Mouse (Mus musculus): ENCODE measurements around the gene Sorcs3. TPM values are rescaled to one million over a fixed set of nuclear protein-coding genes. Genes with fewer than 3 reads are reported as not detected.

Gene Sorcs3
- polyA plus RNA-seq, 1 experiment from 2014 or later, result 0.21 TPM

DNA sequence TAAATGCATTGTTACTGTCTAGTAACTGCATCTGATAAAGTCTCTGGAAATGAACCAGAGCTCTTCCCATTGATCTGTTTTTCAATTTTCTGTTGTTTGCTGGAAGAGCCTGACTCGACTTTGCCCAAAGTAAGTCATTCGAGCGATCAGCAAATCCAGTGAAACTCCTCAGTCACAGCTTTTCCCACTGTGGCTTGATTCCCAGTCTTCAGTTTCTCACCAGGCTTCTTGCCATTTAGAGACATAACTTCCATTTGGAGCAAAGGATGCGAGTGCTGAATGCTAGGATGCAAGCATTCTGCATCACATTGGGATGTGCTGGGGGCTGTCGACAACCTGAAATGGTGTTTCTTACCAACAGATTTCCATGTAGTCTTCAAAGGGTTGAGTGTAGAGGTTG, 521.8 kb downstream of the Sorcs3 start:
- Histone ChIP-seq H3K9ac (no peak overlapping the region), H3K36me3 (no peaks in the 10 kb centered on the region), H3K27ac (no peak overlapping the region), H3K4me2 (no peak overlapping the region), H3K27me3 (no peaks in the 10 kb centered on the region), H3K9me3 (replicated peaks) (no peaks in the 10 kb centered on the region), H3K4me1 (replicated peaks) (no peaks in the 10 kb centered on the region), H3K4me3 (no peak overlapping the region)
- ATAC-seq (replicated peaks; ENCODE audit: insufficient number of reproducible peaks, insufficient read depth, low FRiP score, low read depth), result no peak
- WGBS, result 87% methylated on average over 5 of the region's 5 CpGs

- ATAC-seq (replicated peaks; ENCODE audit: insufficient number of reproducible peaks, insufficient read depth, low FRiP score, low read depth), result no peak
- no peaks in the 10 kb centered on the region for H3K9me3 ChIP-seq (replicated peaks)
- no peaks in the 10 kb centered on the region for H3K4me1 ChIP-seq (replicated peaks)
- H3K27me3 ChIP-seq, result no peaks in the 10 kb centered on the region
- H3K4me3 ChIP-seq, result no peak overlapping the region
- no peak overlapping the region for H3K4me2 ChIP-seq
- H3K9ac ChIP-seq, result no peak overlapping the region
- no peak overlapping the region for H3K27ac ChIP-seq
- H3K36me3 ChIP-seq, result no peaks in the 10 kb centered on the region
- WGBS, result 89% methylated on average over 10 of the region's 10 CpGs
Observed at GRCm38 (mm10) chr19:48731731-48732130, 525.9 kb downstream of the Sorcs3 start.

DNA sequence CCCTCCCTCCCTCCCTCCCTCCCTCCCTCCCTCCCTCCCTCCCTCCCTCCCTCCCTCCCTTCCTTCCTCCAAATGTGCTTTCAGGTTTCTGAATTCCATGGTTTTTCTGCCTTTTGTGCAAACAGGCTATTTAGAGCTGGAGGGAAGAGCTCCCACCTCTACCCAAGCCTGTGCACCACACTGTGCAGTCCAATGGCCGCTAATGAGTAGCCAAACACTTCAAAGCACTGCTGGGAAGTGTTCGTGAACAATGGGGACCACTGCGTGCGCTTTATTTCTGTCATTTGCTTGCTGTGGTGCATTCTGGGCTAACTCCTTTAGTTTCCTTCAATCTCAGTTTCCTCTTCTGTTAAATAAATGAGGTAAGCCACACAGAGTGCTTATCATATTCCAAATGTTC, 528.5 kb downstream of the Sorcs3 start:
- no peak for ATAC-seq (replicated peaks; ENCODE audit: insufficient number of reproducible peaks, insufficient read depth, low FRiP score, low read depth)
- WGBS, result 77% methylated on average over 4 of the region's 4 CpGs

GRCm38 (mm10) chr19:48737554-48737953, 531.7 kb downstream of the Sorcs3 start:
- Histone ChIP-seq H3K9me3 (replicated peaks) (no peaks in the 10 kb centered on the region), H3K4me2 (no peak overlapping the region), H3K4me3 (no peak overlapping the region), H3K9ac (no peak overlapping the region), H3K27ac (no peak overlapping the region), H3K36me3 (no peaks in the 10 kb centered on the region), H3K4me1 (replicated peaks) (no peaks in the 10 kb centered on the region), H3K27me3 (no peaks in the 10 kb centered on the region)
- 63% methylated on average over 2 of the region's 2 CpGs for WGBS
- ATAC-seq (replicated peaks; ENCODE audit: insufficient number of reproducible peaks, insufficient read depth, low FRiP score, low read depth), result no peak

More for the DNA sequence above, 528.5 kb downstream of the Sorcs3 start:
- H3K27ac ChIP-seq, result no peak overlapping the region
- H3K36me3 ChIP-seq, result no peaks in the 10 kb centered on the region
- H3K9ac ChIP-seq, result no peak overlapping the region
- no peak overlapping the region for H3K4me3 ChIP-seq
- no peaks in the 10 kb centered on the region for H3K9me3 ChIP-seq (replicated peaks)
- H3K4me2 ChIP-seq, result no peak overlapping the region
- H3K27me3 ChIP-seq, result no peaks in the 10 kb centered on the region
- no peaks in the 10 kb centered on the region for H3K4me1 ChIP-seq (replicated peaks)

- H3K4me3 ChIP-seq, result no peak overlapping the region
- no peak for ATAC-seq (replicated peaks; ENCODE audit: insufficient number of reproducible peaks, insufficient read depth, low FRiP score, low read depth)
- WGBS, result 85% methylated on average over 9 of the region's 9 CpGs
- no peak overlapping the region for H3K4me2 ChIP-seq
- H3K27ac ChIP-seq, result no peak overlapping the region
- no peaks in the 10 kb centered on the region for H3K9me3 ChIP-seq (replicated peaks)
- no peak overlapping the region for H3K9ac ChIP-seq
- H3K27me3 ChIP-seq, result no peaks in the 10 kb centered on the region
- H3K4me1 ChIP-seq (replicated peaks), result no peaks in the 10 kb centered on the region
- no peaks in the 10 kb centered on the region for H3K36me3 ChIP-seq
Observed at GRCm38 (mm10) chr19:48755156-48755555, 549.3 kb downstream of the Sorcs3 start.

DNA sequence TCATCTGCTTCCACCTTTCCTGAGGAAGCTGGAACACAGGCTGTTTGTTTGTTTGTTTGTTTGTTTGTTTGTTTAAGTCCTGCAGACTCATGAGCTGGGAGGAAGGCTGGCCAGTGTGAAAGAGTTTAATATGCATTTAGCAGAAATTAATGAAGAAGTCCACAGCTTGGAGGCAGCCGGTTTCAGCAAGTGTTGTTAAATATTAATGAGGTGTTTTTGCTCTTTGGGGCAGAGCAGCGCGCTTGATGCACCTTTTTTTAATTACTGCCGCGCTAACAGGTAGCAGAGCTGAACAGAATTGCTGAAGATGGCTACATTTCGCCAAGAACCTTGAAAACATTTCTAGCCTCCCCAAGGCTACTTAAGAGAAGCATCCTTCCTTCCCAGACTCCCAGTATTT, 551.0 kb downstream of the Sorcs3 start:
- no peak for ATAC-seq (replicated peaks; ENCODE audit: insufficient number of reproducible peaks, insufficient read depth, low FRiP score, low read depth)
- 81% methylated on average over 6 of the region's 6 CpGs for WGBS
- no peaks in the 10 kb centered on the region for H3K36me3 ChIP-seq
- H3K9me3 ChIP-seq (replicated peaks), result no peaks in the 10 kb centered on the region
- H3K4me1 ChIP-seq (replicated peaks), result no peaks in the 10 kb centered on the region
- no peak overlapping the region for H3K9ac ChIP-seq
- no peak overlapping the region for H3K4me3 ChIP-seq
- no peak overlapping the region for H3K4me2 ChIP-seq
- no peak overlapping the region for H3K27ac ChIP-seq
- H3K27me3 ChIP-seq, result no peaks in the 10 kb centered on the region

DNA sequence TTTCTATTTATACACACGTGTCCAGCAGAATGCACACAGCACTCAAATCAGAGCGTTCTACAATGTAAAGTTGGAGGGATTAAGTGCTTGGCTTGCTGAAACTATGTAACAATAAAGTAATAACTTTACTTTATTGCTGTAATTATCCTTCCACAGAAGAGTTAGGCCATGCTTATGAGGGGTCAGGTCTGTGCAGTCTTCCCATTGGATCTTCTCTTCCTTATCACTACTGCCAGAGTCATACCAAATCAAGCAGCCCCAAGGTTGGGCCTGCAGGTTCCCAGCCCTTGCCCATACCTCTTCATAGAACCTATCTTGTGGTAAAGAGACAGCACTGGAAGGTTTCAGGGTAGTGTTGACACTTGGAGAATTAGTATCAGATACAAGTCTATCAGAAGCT, 560.7 kb downstream of the Sorcs3 start:
- no peaks in the 10 kb centered on the region for H3K27me3 ChIP-seq
- H3K36me3 ChIP-seq, result no peaks in the 10 kb centered on the region
- H3K9me3 ChIP-seq (replicated peaks), result no peaks in the 10 kb centered on the region
- no peak overlapping the region for H3K4me2 ChIP-seq
- WGBS, result 89% methylated on average over 2 of the region's 2 CpGs
- no peak overlapping the region for H3K4me3 ChIP-seq
- H3K27ac ChIP-seq, result no peak overlapping the region
- H3K4me1 ChIP-seq (replicated peaks), result no peaks in the 10 kb centered on the region
- no peak for ATAC-seq (replicated peaks; ENCODE audit: insufficient number of reproducible peaks, insufficient read depth, low FRiP score, low read depth)
- no peak overlapping the region for H3K9ac ChIP-seq

GRCm38 (mm10) chr19:48771565-48771964, 565.7 kb downstream of the Sorcs3 start:
- Histone ChIP-seq H3K9me3 (replicated peaks) (no peaks in the 10 kb centered on the region), H3K36me3 (no peaks in the 10 kb centered on the region), H3K4me2 (no peak overlapping the region), H3K4me3 (no peak overlapping the region), H3K9ac (no peak overlapping the region), H3K27me3 (no peaks in the 10 kb centered on the region), H3K27ac (no peak overlapping the region), H3K4me1 (replicated peaks) (no peaks in the 10 kb centered on the region)
- ATAC-seq (replicated peaks; ENCODE audit: insufficient number of reproducible peaks, insufficient read depth, low FRiP score, low read depth), result no peak
- 77% methylated on average over 2 of the region's 2 CpGs for WGBS

DNA sequence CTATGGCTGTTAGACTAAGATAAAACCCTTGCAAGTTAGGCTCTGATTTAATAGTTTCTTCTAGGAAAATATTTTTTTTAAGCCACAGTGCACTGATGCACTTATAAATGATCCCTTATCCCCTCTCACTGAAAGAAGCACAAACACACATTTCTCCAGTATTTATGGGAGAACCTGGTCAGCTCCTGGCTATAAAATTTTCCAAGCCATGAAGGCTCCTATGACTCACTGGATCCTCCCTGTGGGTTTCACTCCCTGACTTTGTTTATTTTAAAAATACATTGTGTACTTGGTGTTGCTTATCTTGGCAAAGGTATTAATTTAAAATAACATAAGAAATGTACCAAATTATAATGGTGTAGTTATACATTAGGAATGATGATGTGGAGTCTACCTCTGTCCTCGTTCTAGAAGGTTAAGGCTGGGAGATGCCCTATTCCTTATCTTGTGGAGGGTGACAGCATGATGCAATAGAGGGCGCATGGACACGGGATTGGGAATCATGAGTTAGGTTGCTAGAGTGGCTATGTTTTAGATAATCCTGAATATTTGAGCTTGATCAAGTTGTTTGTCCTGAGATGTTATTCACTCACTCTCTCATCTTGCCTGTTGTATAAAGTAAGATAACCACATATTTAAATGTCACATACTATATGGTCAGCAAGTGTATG, 573.4 kb downstream of the Sorcs3 start:
- no peak overlapping the region for H3K4me3 ChIP-seq
- no peak overlapping the region for H3K9ac ChIP-seq
- H3K4me1 ChIP-seq (replicated peaks), result no peaks in the 10 kb centered on the region
- no peak for ATAC-seq (replicated peaks; ENCODE audit: insufficient number of reproducible peaks, insufficient read depth, low FRiP score, low read depth)
- no peaks in the 10 kb centered on the region for H3K9me3 ChIP-seq (replicated peaks)
- WGBS, result 67% methylated on average over 3 of the region's 3 CpGs
- H3K4me2 ChIP-seq, result no peak overlapping the region
- no peak overlapping the region for H3K27ac ChIP-seq
- no peaks in the 10 kb centered on the region for H3K36me3 ChIP-seq
- H3K27me3 ChIP-seq, result no peaks in the 10 kb centered on the region

GRCm38 (mm10) chr19:48780813-48781212, 575.0 kb downstream of the Sorcs3 start:
- Histone ChIP-seq H3K27ac (no peak overlapping the region), H3K4me1 (replicated peaks) (no peaks in the 10 kb centered on the region), H3K36me3 (no peaks in the 10 kb centered on the region), H3K4me3 (no peak overlapping the region), H3K9ac (no peak overlapping the region), H3K9me3 (replicated peaks) (no peaks in the 10 kb centered on the region), H3K4me2 (no peak overlapping the region), H3K27me3 (no peaks in the 10 kb centered on the region)
- ATAC-seq (replicated peaks; ENCODE audit: insufficient number of reproducible peaks, insufficient read depth, low FRiP score, low read depth), result no peak
- 60% methylated on average over 2 of the region's 2 CpGs for WGBS

- Histone ChIP-seq H3K4me1 (replicated peaks) (no peaks in the 10 kb centered on the region), H3K4me3 (no peak overlapping the region), H3K27me3 (no peaks in the 10 kb centered on the region), H3K4me2 (no peak overlapping the region), H3K9me3 (replicated peaks) (no peaks in the 10 kb centered on the region), H3K9ac (no peak overlapping the region), H3K36me3 (no peaks in the 10 kb centered on the region), H3K27ac (no peak overlapping the region)
- 80% methylated on average over 7 of the region's 7 CpGs for WGBS
- ATAC-seq (replicated peaks; ENCODE audit: insufficient number of reproducible peaks, insufficient read depth, low FRiP score, low read depth), result no peak
Observed at GRCm38 (mm10) chr19:48782024-48782721, 576.3 kb downstream of the Sorcs3 start.

DNA sequence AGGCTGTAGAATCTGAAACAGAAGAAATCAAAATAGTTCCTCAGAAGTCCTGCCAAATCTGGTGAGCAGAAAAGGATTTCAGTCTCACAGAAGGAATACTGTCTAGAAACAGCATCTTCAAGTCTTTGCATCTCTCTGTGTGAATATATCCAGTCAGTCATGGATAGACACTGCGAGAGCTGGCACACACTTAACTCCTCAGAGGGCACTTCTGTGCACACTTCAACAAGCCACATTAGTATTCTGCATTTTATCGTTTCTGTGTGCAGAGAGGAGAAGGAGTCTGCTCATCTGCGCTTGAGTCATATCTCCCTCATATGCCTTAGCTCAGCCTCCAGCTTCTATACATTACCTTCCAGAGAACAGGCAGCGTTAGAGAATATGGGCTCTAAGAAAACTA, 581.4 kb downstream of the Sorcs3 start:
- H3K4me3 ChIP-seq, result no peak overlapping the region
- no peak overlapping the region for H3K4me2 ChIP-seq
- H3K9ac ChIP-seq, result no peak overlapping the region
- H3K27me3 ChIP-seq, result no peaks in the 10 kb centered on the region
- H3K36me3 ChIP-seq, result no peaks in the 10 kb centered on the region
- ATAC-seq (replicated peaks; ENCODE audit: insufficient number of reproducible peaks, insufficient read depth, low FRiP score, low read depth), result no peak
- WGBS, result 79% methylated on average over 4 of the region's 4 CpGs
- H3K4me1 ChIP-seq (replicated peaks), result no peaks in the 10 kb centered on the region
- H3K9me3 ChIP-seq (replicated peaks), result no peaks in the 10 kb centered on the region
- no peak overlapping the region for H3K27ac ChIP-seq

Measured in heart, embryonic 15.5 days (tissue).